Mouse (Mus musculus): ENCODE data around the gene Olfr6.

DNA sequence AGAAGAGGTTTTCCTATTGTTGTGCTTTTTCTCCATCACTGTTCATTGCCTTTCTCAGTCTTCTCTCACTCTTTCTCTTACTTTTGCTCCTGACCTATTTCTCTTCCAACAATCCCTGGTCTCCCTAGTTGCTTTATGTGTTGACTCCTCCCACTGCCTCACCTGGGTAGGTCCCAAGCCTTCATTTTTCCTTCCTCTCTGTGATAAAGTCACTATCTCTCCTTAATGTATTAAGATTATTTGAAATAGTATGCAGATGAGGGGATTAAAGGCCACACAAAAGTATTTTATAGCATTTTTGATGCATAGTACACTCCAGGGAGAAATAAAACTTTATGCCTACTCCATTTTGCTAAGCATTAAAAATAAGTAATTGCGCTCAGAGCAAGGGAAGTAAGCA is at the start of gene Olfr6:
- TF ChIP-seq POLR2A (IDR thresholded peaks at IDR 0.05; ENCODE audit: insufficient read depth, low read length): no peak
- TF ChIP-seq CTCF (IDR thresholded peaks at IDR 0.05; ENCODE audit: low read depth, low read length): no peak
